Mouse (Mus musculus): ENCODE measurements around the gene Diras2.

DNA sequence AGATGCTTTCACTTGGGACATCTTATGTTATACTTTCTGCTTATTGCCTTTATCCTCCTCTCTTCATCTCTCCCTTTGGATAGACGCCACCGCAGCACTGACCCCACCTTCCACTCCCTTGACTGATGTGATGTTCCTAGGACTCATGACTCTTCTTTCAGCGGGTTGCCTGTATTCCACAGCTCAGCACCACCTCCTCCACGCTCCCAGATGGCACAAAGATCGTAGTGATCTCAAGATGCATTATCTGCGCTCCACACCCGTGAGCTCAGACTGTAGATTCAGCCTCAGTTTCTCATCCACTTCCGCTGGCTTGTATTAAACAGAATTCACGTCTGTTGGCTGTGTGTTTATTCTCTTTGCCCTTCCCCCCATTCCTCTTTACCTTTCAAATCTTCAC lies 23.6 kb upstream of the Diras2 start:
- TF ChIP-seq ZC3H11A (IDR thresholded peaks at IDR 0.05; ENCODE audit: borderline replicate concordance, low read depth, low read length) (no peak), HCFC1 (IDR thresholded peaks at IDR 0.05; ENCODE audit: borderline replicate concordance, insufficient read depth, low read length) (no peak), MAFK (IDR thresholded peaks at IDR 0.05; ENCODE audit: insufficient read depth, low read depth, low read length) (no peak), ZNF384 (IDR thresholded peaks at IDR 0.05; ENCODE audit: low read depth, low read length) (no peak)

Measured in ES-E14 (cell line).